Mouse (Mus musculus): ENCODE results near the gene Camk1. TPM values are rescaled to one million over a fixed set of nuclear protein-coding genes. Genes with fewer than 3 reads are reported as not detected.
"Not testable (repeated sequence)": the region's sequence is repeated elsewhere in the genome, so short reads cannot be mapped to it uniquely, and the experiment has no call there.

The Camk1 gene
- polyA plus RNA-seq, 1 experiment from 2014 or later, result 18.2 TPM

- ATAC-seq (ENCODE audit: insufficient read depth), result no peak
- WGBS (ENCODE audit: insufficient replicate concordance), result 76% methylated on average over 14 of the region's 14 CpGs
- peaks cover 47% of the 10 kb centered on the region for H3K36me3 ChIP-seq (replicated peaks)
These were observed 10.4 kb downstream of the Camk1 start for GRCm38 (mm10) chr6:113333137-113333950.

GRCm38 (mm10) chr6:113332734-113333133 is 11.1 kb downstream of the Camk1 start:
- H3K9ac ChIP-seq; H3K27me3 ChIP-seq; H3K4me2 ChIP-seq; H3K9me3 ChIP-seq (replicated peaks); H3K4me3 ChIP-seq (replicated peaks); H3K27ac ChIP-seq (replicated peaks); ATAC-seq (ENCODE audit: insufficient read depth): not testable (repeated sequence)
- WGBS (ENCODE audit: insufficient replicate concordance), result 68% methylated on average over 6 of the region's 6 CpGs
- Histone ChIP-seq H3K36me3 (replicated peaks) (peaks cover 42% of the 10 kb centered on the region), H3K4me1 (replicated peaks) (peaks cover 30% of the 10 kb centered on the region)

More at GRCm38 (mm10) chr6:113333137-113333950, 10.4 kb downstream of the Camk1 start:
- Histone ChIP-seq H3K27me3 (no peaks in the 10 kb centered on the region), H3K4me1 (replicated peaks) (peaks cover 24% of the 10 kb centered on the region), H3K9me3 (replicated peaks) (no peaks in the 10 kb centered on the region), H3K4me2 (no peak overlapping the region), H3K4me3 (replicated peaks) (no peak overlapping the region), H3K27ac (replicated peaks) (no peak overlapping the region), H3K9ac (no peak overlapping the region)

GRCm38 (mm10) chr6:113331721-113332120 is 12.1 kb downstream of the Camk1 start:
- Histone ChIP-seq H3K9ac (no peak overlapping the region), H3K36me3 (replicated peaks) (peaks cover 42% of the 10 kb centered on the region), H3K27me3 (no peaks in the 10 kb centered on the region), H3K4me2 (no peak overlapping the region), H3K27ac (replicated peaks) (no peak overlapping the region), H3K4me1 (replicated peaks) (peaks cover 32% of the 10 kb centered on the region), H3K4me3 (replicated peaks) (no peak overlapping the region), H3K9me3 (replicated peaks) (no peaks in the 10 kb centered on the region)
- WGBS (ENCODE audit: insufficient replicate concordance), result 84% methylated on average over 11 of the region's 11 CpGs
- ATAC-seq (ENCODE audit: insufficient read depth), result no peak

- WGBS (ENCODE audit: insufficient replicate concordance), result 10% methylated on average over 2 of the region's 2 CpGs
- Histone ChIP-seq H3K4me2 (no peak overlapping the region), H3K27ac (replicated peaks) (no peak overlapping the region), H3K4me3 (replicated peaks) (no peak overlapping the region), H3K4me1 (replicated peaks) (peaks cover 40% of the 10 kb centered on the region), H3K36me3 (replicated peaks) (peaks cover 34% of the 10 kb centered on the region), H3K9ac (no peak overlapping the region), H3K27me3 (no peaks in the 10 kb centered on the region), H3K9me3 (replicated peaks) (no peaks in the 10 kb centered on the region)
- ATAC-seq (ENCODE audit: insufficient read depth), result no peak
These were observed 13.2 kb downstream of the Camk1 start for GRCm38 (mm10) chr6:113330547-113330946.

GRCm38 (mm10) chr6:113329396-113329795 is 14.4 kb downstream of the Camk1 start:
- Histone ChIP-seq H3K4me1 (replicated peaks) (peaks cover 44% of the 10 kb centered on the region), H3K9me3 (replicated peaks) (no peaks in the 10 kb centered on the region), H3K27ac (replicated peaks) (no peak overlapping the region), H3K9ac (no peak overlapping the region), H3K27me3 (no peaks in the 10 kb centered on the region), H3K4me3 (replicated peaks) (no peak overlapping the region), H3K36me3 (replicated peaks) (peaks cover 34% of the 10 kb centered on the region), H3K4me2 (no peak overlapping the region)
- ATAC-seq (ENCODE audit: insufficient read depth), result no peak
- WGBS (ENCODE audit: insufficient replicate concordance), result 59% methylated on average over 1 of the region's 1 CpGs

GRCm38 (mm10) chr6:113326533-113327315 is 17.1 kb downstream of the Camk1 start, which contains the start of gene Ogg1:
Ogg1 (plus strand) TSS chr6:113326972.
- Histone ChIP-seq H3K9me3 (replicated peaks) (no peaks in the 10 kb centered on the region), H3K27ac (replicated peaks) (peak within 1 kb of the TSS; percentile 88), H3K9ac (peak within 1 kb of the TSS; percentile 67), H3K27me3 (no peaks in the 10 kb centered on the region), H3K4me1 (replicated peaks) (peaks cover 42% of the 10 kb centered on the region), H3K4me2 (peak within 1 kb of the TSS; percentile 91), H3K36me3 (replicated peaks) (peaks cover 52% of the 10 kb centered on the region), H3K4me3 (replicated peaks) (peak within 1 kb of the TSS; percentile 75)
- under 1% methylated on average over 52 of the region's 52 CpGs for WGBS (ENCODE audit: insufficient replicate concordance)
- peak; percentile 98 for ATAC-seq (ENCODE audit: insufficient read depth)

- Histone ChIP-seq H3K36me3 (replicated peaks) (peaks cover 96% of the 10 kb centered on the region), H3K4me3 (replicated peaks) (no peak overlapping the region), H3K9ac (no peak overlapping the region), H3K4me2 (no peak overlapping the region), H3K9me3 (replicated peaks) (no peaks in the 10 kb centered on the region), H3K27ac (replicated peaks) (no peak overlapping the region), H3K4me1 (replicated peaks) (no peaks in the 10 kb centered on the region), H3K27me3 (no peaks in the 10 kb centered on the region)
- ATAC-seq (ENCODE audit: insufficient read depth), result no peak
- WGBS (ENCODE audit: insufficient replicate concordance), result 81% methylated on average over 3 of the region's 3 CpGs
These were observed 27.8 kb downstream of the Camk1 start for GRCm38 (mm10) chr6:113315972-113316371.

GRCm38 (mm10) chr6:113308141-113308540 is 35.6 kb downstream of the Camk1 start:
- WGBS (ENCODE audit: insufficient replicate concordance), result 15% methylated on average over 5 of the region's 5 CpGs

GRCm38 (mm10) chr6:113307481-113308121 is 36.2 kb downstream of the Camk1 start:
- peaks cover 29% of the 10 kb centered on the region for H3K36me3 ChIP-seq (replicated peaks)
- peak overlapping the region; percentile 86 for H3K4me2 ChIP-seq
- H3K9me3 ChIP-seq (replicated peaks), result no peaks in the 10 kb centered on the region
- no peak for ATAC-seq (ENCODE audit: insufficient read depth)
- WGBS (ENCODE audit: insufficient replicate concordance), result under 1% methylated on average over 28 of the region's 34 CpGs
- peak overlapping the region; percentile 97 for H3K4me3 ChIP-seq (replicated peaks)
- H3K27ac ChIP-seq (replicated peaks), result peak overlapping the region; percentile 98
- H3K4me1 ChIP-seq (replicated peaks), result peaks cover 31% of the 10 kb centered on the region
- H3K9ac ChIP-seq, result peak overlapping the region; percentile 99
- no peaks in the 10 kb centered on the region for H3K27me3 ChIP-seq

More at GRCm38 (mm10) chr6:113308141-113308540, 35.6 kb downstream of the Camk1 start:
- Histone ChIP-seq H3K4me1 (replicated peaks) (peaks cover 31% of the 10 kb centered on the region), H3K4me2 (peak overlapping the region; percentile 86), H3K27ac (replicated peaks) (peak overlapping the region; percentile 98), H3K36me3 (replicated peaks) (peaks cover 35% of the 10 kb centered on the region), H3K9ac (peak overlapping the region; percentile 99), H3K4me3 (replicated peaks) (peak overlapping the region; percentile 97), H3K9me3 (replicated peaks) (no peaks in the 10 kb centered on the region), H3K27me3 (no peaks in the 10 kb centered on the region)
- ATAC-seq (ENCODE audit: insufficient read depth), result no peak

GRCm38 (mm10) chr6:113306986-113307349 is 36.8 kb downstream of the Camk1 start, which contains the start of gene Brpf1:
Brpf1 (plus strand) TSS chr6:113307137.
- WGBS (ENCODE audit: insufficient replicate concordance), result under 1% methylated on average over 32 of the region's 32 CpGs
- Histone ChIP-seq H3K4me2 (peak within 1 kb of the TSS; percentile 86), H3K4me3 (replicated peaks) (peak within 1 kb of the TSS; percentile 97), H3K9ac (peak within 1 kb of the TSS; percentile 99), H3K9me3 (replicated peaks) (no peaks in the 10 kb centered on the region), H3K36me3 (replicated peaks) (peaks cover 23% of the 10 kb centered on the region), H3K4me1 (replicated peaks) (peaks cover 31% of the 10 kb centered on the region), H3K27ac (replicated peaks) (peak within 1 kb of the TSS; percentile 98), H3K27me3 (no peaks in the 10 kb centered on the region)
- ATAC-seq (ENCODE audit: insufficient read depth), result peak; percentile 49

Data from liver, embryonic 15.5 days (tissue).